Mouse (Mus musculus) hindbrain, embryonic 12.5 days (tissue): Measurements from ENCODE around the gene Zar1l. TPM values are rescaled to one million over a fixed set of nuclear protein-coding genes. Genes with fewer than 3 reads are reported as not detected.
"Not testable (repeated sequence)": the region's sequence is repeated elsewhere in the genome, so short reads cannot be mapped to it uniquely, and the experiment has no call there.

ENCODE experiments used
- ATAC-seq: fragments of 200-750 bp; cut with Nextera tagmentation; 2 replicates; pipeline ENCODE4 v1.8.0; 2017; ENCODE audit warnings: moderate TSS enrichment; ENCODE audit not compliant: low FRiP score
- H3K27ac ChIP-seq: fragments of 300-500 bp; sonication (generic); 2 replicates; pipeline ENCODE4 v1.5.1; 2016; ENCODE audit warnings: mild to moderate bottlenecking
- H3K27me3 ChIP-seq: fragments of 300-500 bp; sonication (generic); 2 replicates; pipeline ENCODE4 v1.6.1; 2016; ENCODE audit warnings: mild to moderate bottlenecking
- H3K36me3 ChIP-seq: fragments of 300-500 bp; sonication (generic); 2 replicates; pipeline ENCODE4 v1.6.1; 2016; ENCODE audit warnings: mild to moderate bottlenecking
- H3K4me1 ChIP-seq: fragments of 300-500 bp; sonication (generic); 2 replicates; pipeline ENCODE4 v1.6.1; 2016
- H3K4me2 ChIP-seq: fragments of 300-500 bp; sonication (generic); replicated peaks from 2 replicates; pipeline ENCODE4 v1.6.1; 2016; ENCODE audit warnings: mild to moderate bottlenecking
- H3K4me3 ChIP-seq: fragments of 300-500 bp; sonication (generic); 2 replicates; pipeline ENCODE4 v1.5.1; 2016; ENCODE audit warnings: mild to moderate bottlenecking
- H3K9ac ChIP-seq: fragments of 300-500 bp; sonication (generic); 2 replicates; pipeline ENCODE4 v1.6.1; 2016; ENCODE audit warnings: mild to moderate bottlenecking, moderate library complexity
- H3K9me3 ChIP-seq: fragments of 300-500 bp; sonication (generic); replicated peaks from 2 replicates; pipeline ENCODE4 v1.6.1; 2016; ENCODE audit warnings: mild to moderate bottlenecking
- WGBS: fragments of 180-500 bp; shearing (Covaris S2); methylation state at CpG from one replicate; pipeline ENCODE4 v1.1.7; 2016; 5-methylcytosine and 5-hydroxymethylcytosine counted together
- polyA plus RNA-seq: library from polyadenylated mRNA; unstranded; fragments of >200 nt; fragmentation: Nextera tagmentation; extraction: Ambion mirVana; gene quantifications from 2 replicates; pipeline ENCODE4 v1.2.1, GENCODE M21; 2016

Gene Zar1l
- polyA plus RNA-seq, 1 experiment from 2014 or later: not detected

GRCm38 (mm10) chr5:150521937-150522866, 4.2 kb upstream of the Zar1l start, which contains the start of gene Brca2:
Gene Brca2 (plus strand): TSS chr5:150522630.
- Histone ChIP-seq H3K27me3 (no peaks in the 10 kb centered on the region), H3K27ac (peak within 1 kb of the TSS; percentile 66), H3K36me3 (no peaks in the 10 kb centered on the region), H3K4me3 (peak within 1 kb of the TSS; percentile 77), H3K4me2 (peak within 1 kb of the TSS; percentile 65), H3K9ac (peak within 1 kb of the TSS; percentile 84), H3K4me1 (peaks cover 7% of the 10 kb centered on the region; the same call in 1 of the 2 replicates), H3K9me3 (no peaks in the 10 kb centered on the region)
- WGBS: 6% methylated on average over 61 of the region's 63 CpGs
- ATAC-seq: peak; percentile 97

- no peak for ATAC-seq
- WGBS: 95% methylated on average over 1 of the region's 1 CpGs
- Histone ChIP-seq H3K27ac (no peak overlapping the region), H3K4me1 (peaks cover 7% of the 10 kb centered on the region; the same call in 1 of the 2 replicates), H3K4me3 (no peak overlapping the region), H3K4me2 (no peak overlapping the region), H3K27me3 (no peaks in the 10 kb centered on the region), H3K9me3 (no peaks in the 10 kb centered on the region), H3K36me3 (no peaks in the 10 kb centered on the region), H3K9ac (no peak overlapping the region)
These were observed 1.6 kb upstream of the Zar1l start for GRCm38 (mm10) chr5:150519551-150519950.

GRCm38 (mm10) chr5:150514027-150514426, 3.9 kb downstream of the Zar1l start:
- H3K27ac ChIP-seq: no peak overlapping the region
- no peak overlapping the region for H3K9ac ChIP-seq
- no peak overlapping the region for H3K4me3 ChIP-seq
- H3K36me3 ChIP-seq: no peaks in the 10 kb centered on the region
- 88% methylated on average over 1 of the region's 1 CpGs for WGBS
- ATAC-seq: no peak
- H3K4me1 ChIP-seq: no peaks in the 10 kb centered on the region
- no peaks in the 10 kb centered on the region for H3K9me3 ChIP-seq
- no peak overlapping the region for H3K4me2 ChIP-seq
- no peaks in the 10 kb centered on the region for H3K27me3 ChIP-seq

GRCm38 (mm10) chr5:150513264-150513663, 4.7 kb downstream of the Zar1l start:
- ATAC-seq: no peak
- 75% methylated on average over 4 of the region's 4 CpGs for WGBS
- Histone ChIP-seq H3K27ac (no peak overlapping the region), H3K36me3 (no peaks in the 10 kb centered on the region), H3K27me3 (no peaks in the 10 kb centered on the region), H3K9me3 (no peaks in the 10 kb centered on the region), H3K4me2 (no peak overlapping the region), H3K4me3 (no peak overlapping the region), H3K9ac (no peak overlapping the region), H3K4me1 (no peaks in the 10 kb centered on the region)

- Histone ChIP-seq H3K27me3 (no peaks in the 10 kb centered on the region), H3K27ac (no peak overlapping the region), H3K9me3 (no peaks in the 10 kb centered on the region), H3K4me2 (no peak overlapping the region), H3K4me1 (no peaks in the 10 kb centered on the region), H3K4me3 (no peak overlapping the region), H3K36me3 (no peaks in the 10 kb centered on the region), H3K9ac (no peak overlapping the region)
- WGBS: 79% methylated on average over 5 of the region's 6 CpGs
- no peak for ATAC-seq
These were observed 7.3 kb downstream of the Zar1l start for GRCm38 (mm10) chr5:150510451-150511225.

- H3K4me2 ChIP-seq: no peak overlapping the region
- H3K9ac ChIP-seq: no peak overlapping the region
- no peaks in the 10 kb centered on the region for H3K9me3 ChIP-seq
- H3K36me3 ChIP-seq: peaks cover 14% of the 10 kb centered on the region
- no peak for ATAC-seq
- H3K4me3 ChIP-seq: no peak overlapping the region
- no peak overlapping the region for H3K27ac ChIP-seq
- H3K27me3 ChIP-seq: no peaks in the 10 kb centered on the region
- no peaks in the 10 kb centered on the region for H3K4me1 ChIP-seq
- WGBS: 42% methylated on average over 6 of the region's 6 CpGs
These were observed 22.2 kb downstream of the Zar1l start for GRCm38 (mm10) chr5:150495792-150496191.

GRCm38 (mm10) chr5:150491573-150492173, 26.3 kb downstream of the Zar1l start:
- peaks cover 14% of the 10 kb centered on the region for H3K36me3 ChIP-seq
- H3K27me3 ChIP-seq, H3K4me2 ChIP-seq, H3K27ac ChIP-seq, ATAC-seq, H3K4me1 ChIP-seq, H3K4me3 ChIP-seq, H3K9me3 ChIP-seq, H3K9ac ChIP-seq: not testable (repeated sequence)
- 93% methylated on average over 4 of the region's 4 CpGs for WGBS

GRCm38 (mm10) chr5:150490821-150491220, 27.1 kb downstream of the Zar1l start:
- Histone ChIP-seq H3K27ac (no peak overlapping the region), H3K27me3 (no peaks in the 10 kb centered on the region), H3K36me3 (peaks cover 7% of the 10 kb centered on the region), H3K9ac (no peak overlapping the region), H3K9me3 (no peaks in the 10 kb centered on the region), H3K4me1 (no peaks in the 10 kb centered on the region), H3K4me2 (no peak overlapping the region), H3K4me3 (no peak overlapping the region)
- WGBS: 80% methylated on average over 8 of the region's 8 CpGs
- no peak for ATAC-seq

GRCm38 (mm10) chr5:150490285-150490684, 27.7 kb downstream of the Zar1l start:
- WGBS: 88% methylated on average over 3 of the region's 3 CpGs
- no peak overlapping the region for H3K9ac ChIP-seq
- no peak overlapping the region for H3K27ac ChIP-seq
- H3K36me3 ChIP-seq: peaks cover 2% of the 10 kb centered on the region; the same call in 1 of the 2 replicates
- H3K9me3 ChIP-seq: no peaks in the 10 kb centered on the region
- no peaks in the 10 kb centered on the region for H3K4me1 ChIP-seq
- H3K4me2 ChIP-seq: no peak overlapping the region
- H3K27me3 ChIP-seq: no peaks in the 10 kb centered on the region
- H3K4me3 ChIP-seq: no peak overlapping the region
- ATAC-seq: no peak

- no peak overlapping the region for H3K4me3 ChIP-seq
- no peaks in the 10 kb centered on the region for H3K9me3 ChIP-seq
- 78% methylated on average over 3 of the region's 3 CpGs for WGBS
- H3K4me1 ChIP-seq: no peaks in the 10 kb centered on the region
- H3K36me3 ChIP-seq: peaks cover 14% of the 10 kb centered on the region
- no peak for ATAC-seq
- no peak overlapping the region for H3K9ac ChIP-seq
- no peaks in the 10 kb centered on the region for H3K27me3 ChIP-seq
- no peak overlapping the region for H3K4me2 ChIP-seq
- no peak overlapping the region for H3K27ac ChIP-seq
These were observed 32.8 kb downstream of the Zar1l start for GRCm38 (mm10) chr5:150485198-150485597.

GRCm38 (mm10) chr5:150478612-150479011, 39.4 kb downstream of the Zar1l start:
- Histone ChIP-seq H3K9ac (no peak overlapping the region), H3K9me3 (no peaks in the 10 kb centered on the region), H3K27ac (no peak overlapping the region), H3K27me3 (no peaks in the 10 kb centered on the region), H3K4me2 (no peak overlapping the region), H3K4me1 (no peaks in the 10 kb centered on the region), H3K36me3 (peaks cover 14% of the 10 kb centered on the region), H3K4me3 (no peak overlapping the region)
- WGBS: 76% methylated on average over 4 of the region's 4 CpGs
- ATAC-seq: no peak

- Histone ChIP-seq H3K27ac (no peak overlapping the region), H3K9me3 (0 out of 2 replicates have a peak, but pooled peaks cover 4% of the 10 kb centered on the region), H3K9ac (no peak overlapping the region), H3K4me3 (no peak overlapping the region), H3K4me1 (no peaks in the 10 kb centered on the region), H3K36me3 (peaks cover 15% of the 10 kb centered on the region), H3K27me3 (no peaks in the 10 kb centered on the region), H3K4me2 (no peak overlapping the region)
- WGBS: 70% methylated on average over 4 of the region's 4 CpGs
- no peak for ATAC-seq
These were observed 40.6 kb downstream of the Zar1l start for GRCm38 (mm10) chr5:150477364-150477763.
